Mouse (Mus musculus) lung, postnatal 25 days (tissue): ENCODE data around the gene Igfbp6.

Experiments used
- DNase-seq: peaks from one replicate; pipeline ENCODE4 v3.0.0; 2022; ENCODE audit warnings: low spot score

Igfbp6 gene

DNA sequence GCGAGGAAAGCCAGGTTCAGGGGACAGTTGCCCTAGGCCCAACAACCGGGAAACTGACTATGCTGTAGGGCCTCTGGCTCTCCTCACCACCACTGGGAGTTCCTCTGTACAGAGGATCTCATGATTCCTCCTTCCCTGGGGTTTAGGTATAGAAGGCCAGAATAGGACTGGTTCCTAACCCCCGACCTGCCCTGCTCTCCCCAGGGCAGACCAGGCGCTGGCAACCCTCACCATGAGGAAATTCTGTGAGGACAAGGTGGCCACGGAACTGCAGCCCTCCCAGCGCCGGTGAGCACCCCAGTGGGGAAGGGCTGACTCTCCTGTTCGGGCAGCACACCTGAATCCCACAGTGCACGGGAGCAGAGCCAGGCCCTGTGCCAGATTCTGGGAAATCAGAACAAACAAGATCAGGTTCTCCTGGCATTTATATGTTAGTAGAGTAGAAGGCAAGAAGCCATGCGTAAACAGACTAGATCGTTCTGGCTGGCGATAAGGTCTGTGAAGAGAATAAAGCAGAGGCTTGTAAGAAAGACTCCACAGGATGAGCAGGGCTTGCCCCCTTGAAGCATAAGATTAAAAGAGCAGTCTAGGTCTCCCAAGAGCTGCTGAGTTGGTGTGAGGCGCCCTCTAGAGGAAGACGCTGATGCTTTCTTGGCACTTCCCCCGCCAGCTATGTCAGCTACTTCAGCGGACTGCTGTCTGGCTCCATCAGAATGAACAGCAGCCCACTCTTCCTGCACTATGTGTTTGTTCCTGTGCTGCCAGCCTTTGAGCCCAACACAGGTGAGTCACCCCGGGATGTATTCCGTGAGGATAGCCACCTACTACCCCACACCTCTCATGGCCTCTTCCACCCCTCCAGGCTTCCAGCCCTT, 35.3 kb upstream of the Igfbp6 start:
- DNase-seq: peak; percentile 79

GRCm38 (mm10) chr15:102110271-102110670, 33.9 kb upstream of the Igfbp6 start:
- no peak for DNase-seq

DNA sequence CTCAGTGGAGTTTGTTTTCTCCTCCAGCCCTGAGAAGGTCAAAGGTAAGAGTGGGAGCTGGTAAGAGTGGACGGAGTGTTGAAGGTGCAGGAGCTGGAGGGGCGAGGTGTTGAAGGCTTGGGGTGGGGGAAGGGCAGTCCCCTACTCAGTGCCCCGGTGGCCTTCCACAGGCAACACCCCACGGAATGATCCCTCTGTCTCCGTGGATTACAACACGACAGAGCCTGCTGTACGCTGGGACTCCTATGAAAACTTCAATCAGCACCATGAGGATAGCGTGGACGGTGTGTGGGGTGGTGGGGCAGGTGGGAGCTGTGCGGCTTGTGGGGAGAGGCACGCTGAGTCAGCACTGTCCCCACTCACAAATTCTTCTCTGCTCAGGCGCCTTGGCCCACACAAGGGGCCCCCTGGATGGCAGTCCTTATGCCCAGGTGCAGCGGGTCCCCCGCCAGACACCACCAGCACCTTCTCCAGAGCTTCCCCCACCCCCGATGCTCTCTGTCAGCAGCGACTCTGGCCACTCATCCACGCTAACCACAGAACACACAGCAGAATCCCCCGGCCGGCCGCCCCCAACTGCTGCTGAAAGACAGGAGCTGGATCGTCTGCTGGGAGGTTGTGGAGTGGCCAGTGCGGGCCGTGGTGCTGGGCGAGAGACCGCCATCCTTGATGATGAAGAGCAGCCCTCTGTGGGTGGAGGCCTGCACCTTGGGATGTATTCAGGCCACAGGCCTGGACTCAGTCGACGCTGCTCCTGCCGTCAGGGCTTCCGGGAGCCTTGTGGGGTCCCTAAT, 33.3 kb upstream of the Igfbp6 start:
- DNase-seq: no peak

DNA sequence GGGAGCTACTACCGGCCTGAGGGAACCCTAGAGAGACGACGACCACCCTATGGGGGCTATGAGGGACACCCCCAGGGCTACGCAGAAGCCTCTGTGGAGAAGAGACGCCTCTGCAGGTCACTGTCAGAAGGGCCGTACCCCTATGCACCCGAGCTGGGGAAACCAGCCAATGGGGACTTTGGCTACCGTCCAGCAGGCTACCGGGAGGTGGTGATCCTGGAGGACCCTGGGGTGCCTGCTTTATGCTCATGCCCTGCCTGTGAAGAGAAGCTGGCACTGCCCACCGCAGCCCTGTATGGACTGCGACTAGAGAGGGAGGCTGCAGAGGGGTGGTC, 32.7 kb upstream of the Igfbp6 start:
- DNase-seq: no peak

- DNase-seq: no peak
Observed at GRCm38 (mm10) chr15:102112181-102112580, 32.0 kb upstream of the Igfbp6 start.

DNA sequence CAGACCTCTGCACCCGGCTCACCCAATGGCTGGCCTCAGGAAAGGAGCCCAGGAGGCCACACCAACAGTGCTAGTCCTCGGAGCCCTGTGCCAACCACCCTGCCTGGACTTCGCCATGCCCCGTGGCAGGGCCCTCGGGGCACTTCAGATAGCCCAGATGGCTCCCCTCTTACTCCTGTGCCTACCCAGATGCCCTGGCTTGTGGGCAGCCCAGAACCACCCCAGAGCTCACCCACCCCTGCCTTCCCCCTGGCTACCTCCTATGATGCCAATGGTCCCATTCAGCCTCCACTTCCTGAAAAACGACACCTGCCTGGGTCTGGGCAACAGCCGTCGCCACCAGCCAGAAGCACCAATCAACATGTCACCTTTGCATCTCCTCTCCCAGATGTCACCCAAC, 31.3 kb upstream of the Igfbp6 start:
- DNase-seq: no peak

GRCm38 (mm10) chr15:102113674-102114073, 30.5 kb upstream of the Igfbp6 start:
- no peak for DNase-seq

DNA sequence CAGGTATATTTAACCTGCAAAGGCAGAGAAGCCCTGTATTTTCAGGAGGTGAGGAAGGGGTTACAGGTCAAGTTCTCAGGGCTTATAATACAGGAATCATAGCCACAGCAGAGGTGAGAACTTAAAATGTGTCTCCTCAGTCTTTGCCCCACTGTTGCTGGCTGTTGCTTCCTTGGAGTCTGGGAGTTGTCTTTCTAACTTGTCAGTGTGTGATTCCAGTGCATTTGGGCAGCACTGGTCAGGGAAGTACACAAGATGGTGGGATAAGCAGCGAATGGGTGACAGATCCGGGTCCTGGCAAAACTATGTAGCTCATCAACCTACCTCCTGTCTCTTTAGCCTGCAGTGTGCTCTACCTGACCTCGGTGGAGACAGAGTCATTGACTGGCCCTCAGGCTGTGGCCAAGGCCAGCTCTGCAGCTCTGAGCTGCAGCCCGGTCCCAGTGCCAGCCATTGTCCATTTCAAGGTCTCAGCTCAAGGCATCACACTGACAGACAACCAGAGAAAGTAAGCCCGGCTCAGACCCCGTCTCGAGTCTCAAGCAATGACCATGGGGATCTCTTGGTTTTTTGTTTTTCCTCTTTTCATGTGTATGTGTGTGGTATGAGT, 29.4 kb upstream of the Igfbp6 start:
- DNase-seq: no peak

DNA sequence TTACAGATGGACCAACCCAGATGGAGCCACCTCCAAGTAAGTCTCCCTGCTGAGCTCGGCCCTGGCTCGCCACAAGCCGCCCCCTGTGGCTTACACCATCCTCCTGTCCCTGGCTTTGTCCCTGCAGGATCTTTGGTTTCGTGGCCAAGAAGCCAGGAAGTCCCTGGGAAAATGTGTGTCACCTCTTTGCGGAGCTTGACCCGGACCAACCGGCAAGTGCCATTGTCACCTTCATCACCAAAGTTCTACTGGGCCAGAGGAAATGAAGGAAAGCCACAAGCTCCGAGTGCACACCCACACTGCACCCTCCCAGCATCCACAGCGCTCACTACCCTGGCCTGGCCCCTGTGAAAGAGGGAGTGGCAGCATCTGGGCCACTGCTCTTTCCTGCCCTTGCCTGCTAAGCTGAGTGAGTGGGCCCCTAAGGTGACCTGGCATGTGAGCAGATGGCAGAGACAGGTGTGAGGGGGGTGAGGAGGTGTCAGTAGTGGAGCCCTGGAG, 28.4 kb upstream of the Igfbp6 start:
- DNase-seq: no peak

- no peak for DNase-seq
Observed at GRCm38 (mm10) chr15:102116753-102117415, 27.3 kb upstream of the Igfbp6 start.

DNA sequence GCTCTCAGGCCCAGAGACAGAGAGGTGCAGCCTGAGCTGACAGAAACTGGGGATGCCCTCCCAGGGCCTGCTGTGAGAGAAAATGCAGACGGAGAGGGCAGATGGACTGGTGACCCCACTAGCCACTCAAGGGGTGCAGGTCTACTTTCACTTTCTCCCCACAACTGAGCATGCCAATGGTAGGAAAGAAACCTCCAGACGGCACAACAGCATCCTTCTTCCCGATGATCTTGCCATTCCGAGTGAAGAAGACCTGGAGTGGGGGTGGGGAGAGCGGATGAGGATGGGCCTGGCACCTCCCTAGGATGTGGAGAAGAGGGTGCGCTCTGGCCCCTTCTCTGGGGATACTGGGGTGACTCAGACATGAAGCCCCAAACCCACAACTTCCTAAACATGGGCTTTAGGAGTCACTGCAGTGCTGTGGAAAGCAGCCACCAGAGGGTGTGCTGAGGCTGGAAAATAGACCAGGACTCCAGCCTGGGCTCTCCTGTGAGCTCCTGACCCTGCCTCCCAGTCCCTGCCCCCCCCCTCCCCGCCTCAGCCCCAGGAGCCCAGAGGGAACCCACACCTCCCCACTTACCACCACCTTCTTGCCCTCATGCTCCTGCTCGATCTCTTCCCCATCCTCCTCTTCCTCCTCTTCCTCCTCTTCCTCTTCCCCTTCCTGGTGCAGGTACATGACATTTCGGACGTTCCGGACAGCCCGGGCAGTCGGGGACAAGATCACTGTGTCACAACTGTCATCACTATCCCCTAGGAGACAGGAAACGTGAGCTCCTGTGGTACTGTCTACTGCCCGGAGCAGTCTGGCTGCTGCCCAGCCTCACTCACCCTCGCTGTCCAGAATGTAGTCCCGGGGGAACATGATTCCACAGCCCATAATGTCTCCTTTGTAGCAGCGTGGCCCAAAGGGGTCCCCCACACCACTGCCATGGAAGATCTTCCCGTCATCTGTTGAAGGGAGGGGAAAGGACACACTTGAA, 26.4 kb upstream of the Igfbp6 start:
- peak; percentile 35 for DNase-seq

DNA sequence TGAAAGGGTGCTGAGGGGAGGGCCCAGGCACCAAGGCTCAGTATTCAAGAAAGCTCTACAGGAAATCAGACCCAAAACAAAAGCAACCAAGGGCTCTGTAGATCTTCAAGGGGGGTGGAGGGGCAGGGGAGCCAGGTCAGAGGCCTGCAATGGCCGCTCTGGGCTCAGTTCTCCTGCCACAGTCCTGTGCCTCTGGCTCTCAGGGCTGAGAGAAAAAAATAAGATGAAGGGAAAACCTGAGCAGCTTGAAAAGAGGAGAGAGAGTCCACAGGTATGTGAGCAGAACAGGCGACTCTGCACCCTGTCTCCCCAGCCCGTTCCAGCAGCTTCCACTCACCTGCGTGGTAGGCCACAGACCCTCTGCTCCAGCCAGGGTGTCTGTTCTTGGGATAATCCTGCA, 25.6 kb upstream of the Igfbp6 start:
- DNase-seq: no peak

DNA sequence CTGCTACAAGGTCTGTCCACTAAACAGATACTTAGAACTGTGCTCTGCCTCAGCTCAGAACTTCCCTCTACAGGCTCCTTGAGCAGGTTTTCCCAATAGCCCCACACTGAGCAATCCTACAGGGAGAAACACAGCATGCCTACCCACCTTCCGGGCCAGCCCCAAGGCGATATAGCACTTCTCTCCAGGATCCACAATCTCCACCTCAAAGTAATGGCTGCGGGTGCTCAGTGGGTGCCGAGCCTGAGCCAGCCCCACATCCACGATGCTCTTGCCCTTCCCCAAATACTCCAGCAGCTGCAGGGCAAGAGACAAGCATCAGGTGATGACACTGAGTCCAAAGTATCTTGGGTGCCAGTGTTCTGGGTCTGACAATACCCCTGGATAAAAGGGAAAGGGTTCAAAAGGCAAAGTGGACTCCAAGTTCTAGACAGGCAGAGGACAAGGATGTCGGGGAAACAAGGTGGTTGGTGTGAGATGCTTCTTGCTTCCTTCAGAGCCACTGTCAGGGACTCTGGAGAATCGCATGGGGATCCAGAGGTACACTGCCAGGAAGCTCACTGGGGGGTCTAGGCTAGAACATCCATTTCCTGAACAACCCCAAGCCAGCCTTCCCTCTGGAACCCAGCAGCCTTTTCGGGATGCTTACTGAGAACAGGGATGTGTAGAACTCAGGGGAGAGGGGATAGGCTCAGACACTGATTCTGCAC, 24.9 kb upstream of the Igfbp6 start:
- DNase-seq: no peak

GRCm38 (mm10) chr15:102119831-102120170, 24.4 kb upstream of the Igfbp6 start:
- DNase-seq: no peak

DNA sequence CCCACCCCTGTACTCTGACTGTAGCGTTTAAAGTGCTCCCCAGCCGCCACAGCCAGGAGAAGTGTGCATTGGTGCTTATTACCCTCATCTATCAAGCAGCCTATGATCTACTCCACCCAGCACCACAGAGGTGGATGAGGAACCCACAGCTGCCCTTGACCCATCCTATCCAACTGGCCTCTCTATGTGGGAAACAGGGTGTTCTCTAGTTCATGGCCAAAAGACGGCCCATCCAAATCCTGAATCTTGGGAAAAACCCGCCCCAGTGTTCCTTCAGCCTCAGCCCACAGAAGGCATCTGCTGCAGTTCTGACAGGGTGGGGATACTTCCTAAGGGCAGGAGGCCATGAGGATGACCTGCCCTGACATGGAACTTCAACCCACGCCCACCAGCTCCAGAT, 23.6 kb upstream of the Igfbp6 start:
- DNase-seq: no peak

DNA sequence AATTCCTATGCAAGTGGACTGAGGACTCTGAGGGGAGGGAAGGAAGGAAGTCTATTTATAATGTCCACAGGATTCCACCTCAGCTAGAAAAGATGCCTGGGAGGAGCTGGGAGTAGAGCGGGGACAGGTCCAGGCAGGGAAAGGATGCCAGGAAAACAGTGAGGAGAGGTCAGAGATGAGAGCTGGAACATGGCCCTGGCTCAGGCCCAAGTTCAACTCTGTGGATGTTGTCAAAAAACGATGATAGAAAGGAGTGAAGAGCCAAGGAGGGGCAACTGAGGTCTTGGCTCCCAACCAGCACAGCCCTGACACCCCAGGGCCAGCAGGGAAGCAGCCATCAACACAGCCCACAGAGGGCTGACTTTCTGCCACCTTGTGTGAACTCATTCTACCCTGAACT, 17.9 kb upstream of the Igfbp6 start:
- no peak for DNase-seq

- no peak for DNase-seq
Observed at GRCm38 (mm10) chr15:102133314-102133713, 10.8 kb upstream of the Igfbp6 start.

DNA sequence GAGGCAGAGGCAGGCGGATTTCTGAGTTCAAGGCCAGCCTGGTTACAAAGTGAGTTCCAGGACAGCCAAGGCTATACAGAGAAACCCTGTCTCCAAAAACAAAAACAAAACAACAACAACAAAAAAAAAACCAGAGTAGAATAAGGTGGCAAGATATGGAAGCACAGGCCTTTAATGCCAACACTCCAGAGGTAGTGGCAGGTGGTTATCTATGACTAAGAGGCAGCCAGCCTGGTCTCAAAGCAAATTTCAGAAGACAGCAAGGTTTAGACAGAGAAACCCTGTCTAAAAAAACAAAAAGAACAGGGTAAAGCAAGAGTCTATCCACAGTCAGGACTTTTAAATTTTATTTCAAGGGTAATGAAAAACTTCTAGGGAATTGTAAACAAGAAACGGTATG, 9.5 kb upstream of the Igfbp6 start:
- DNase-seq: no peak

- DNase-seq: no peak
Observed at GRCm38 (mm10) chr15:102135522-102136128, 8.5 kb upstream of the Igfbp6 start.

DNA sequence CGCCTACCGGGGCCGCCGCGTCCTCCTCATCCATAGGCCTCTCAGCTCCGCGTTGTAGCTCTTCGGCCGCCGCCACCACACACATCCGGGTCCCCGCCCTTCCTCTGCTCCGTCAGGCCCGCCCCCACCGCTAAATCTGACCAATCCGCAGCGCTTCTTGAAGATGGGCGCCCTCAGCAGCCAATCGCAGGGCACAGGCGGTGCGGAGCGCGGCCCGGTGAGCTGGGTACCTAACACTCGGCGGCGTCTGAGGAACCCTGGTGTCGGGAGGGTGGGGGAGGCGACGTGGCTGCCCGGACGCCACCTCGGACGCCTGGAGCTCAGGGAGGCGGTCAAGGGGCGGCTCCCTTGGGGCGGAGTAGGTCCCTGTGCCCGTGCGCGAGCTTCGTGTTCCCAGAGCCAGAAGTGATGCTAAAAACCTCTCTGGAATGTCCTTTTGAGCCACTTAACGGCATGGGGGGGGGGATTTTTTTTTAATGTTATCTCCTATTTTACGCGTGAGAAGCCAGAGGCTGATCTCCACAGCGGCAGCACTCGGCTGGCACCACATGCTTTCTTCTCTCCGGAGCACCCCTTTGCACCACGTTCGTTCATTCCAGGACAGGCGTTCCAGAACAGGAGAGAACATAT, 7.9 kb upstream of the Igfbp6 start, which contains the start of gene Spryd3:
Gene Spryd3, minus strand, starts transcription at position 106 of the 630 bp plus-strand sequence.
- peak; percentile 96 for DNase-seq
